Mouse (Mus musculus): ENCODE measurements around the gene Mctp1. TPM values are rescaled to one million over a fixed set of nuclear protein-coding genes. Genes with fewer than 3 reads are reported as not detected.

Gene Mctp1
- polyA plus RNA-seq, 1 experiment from 2014 or later: 5.3 TPM

DNA sequence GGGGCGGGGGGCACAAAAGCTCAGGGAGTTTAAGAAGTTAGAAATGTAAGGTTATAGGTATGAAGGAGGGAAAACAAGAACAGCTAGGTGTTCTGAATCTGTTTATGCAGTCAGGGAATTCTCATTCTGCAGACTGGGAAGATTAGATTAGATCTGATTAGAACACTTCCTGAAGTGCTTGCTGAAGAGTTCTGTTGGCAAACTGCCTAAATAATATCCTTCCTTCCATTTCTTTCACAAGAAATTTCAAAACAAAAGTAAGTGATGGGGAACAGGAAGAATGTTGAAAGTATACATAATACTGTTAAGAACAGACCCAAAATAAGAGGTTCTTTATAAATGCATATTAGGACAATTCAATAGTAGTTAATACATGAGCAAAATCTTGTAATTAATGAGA is 678.9 kb downstream of the Mctp1 start:
- Histone ChIP-seq H3K4me2 (ENCODE audit: low read depth, low read length, severe bottlenecking) (no peak overlapping the region), H3K27ac (ENCODE audit: low read depth, low read length) (no peak overlapping the region), H3K27me3 (ENCODE audit: control insufficient read depth, insufficient read depth, low read length) (no peaks in the 10 kb centered on the region), H3K9me3 (ENCODE audit: control insufficient read depth, low read length) (no peaks in the 10 kb centered on the region), H3K36me3 (ENCODE audit: control insufficient read depth, insufficient read depth, low read length) (no peaks in the 10 kb centered on the region), H3K4me3 (ENCODE audit: low read depth, low read length) (no peak overlapping the region), H3K9ac (ENCODE audit: low read length) (no peak overlapping the region), H3K4me1 (replicated peaks; ENCODE audit: control insufficient read depth, insufficient read depth, low read length) (no peaks in the 10 kb centered on the region)
- 87% methylated on average over 1 of the region's 1 CpGs for WGBS
- DNase-seq (ENCODE audit: low spot score): no peak
- ATAC-seq (replicated peaks; ENCODE audit: low FRiP score): no peak

DNA sequence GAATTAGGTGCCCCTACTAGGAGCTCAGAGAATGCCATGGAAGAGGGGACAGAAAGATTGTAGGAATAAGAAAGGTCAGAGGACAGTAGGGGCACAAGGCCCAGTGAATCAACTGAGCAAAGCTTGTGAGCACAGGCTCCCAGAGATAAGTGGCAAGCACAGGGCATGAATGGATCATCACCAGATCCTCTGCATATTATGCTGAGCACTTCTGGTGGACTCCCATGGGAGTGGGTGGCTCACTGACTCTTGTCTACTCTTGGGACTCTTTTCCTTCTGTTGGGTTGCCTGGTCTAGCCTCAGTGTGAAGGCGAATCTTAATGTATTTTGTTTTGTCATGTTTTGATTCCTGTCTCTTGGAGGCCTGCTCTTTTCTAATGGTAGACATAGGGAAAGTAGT is 684.5 kb downstream of the Mctp1 start:
- Histone ChIP-seq H3K4me1 (replicated peaks; ENCODE audit: control insufficient read depth, insufficient read depth, low read length) (no peaks in the 10 kb centered on the region), H3K27me3 (ENCODE audit: control insufficient read depth, insufficient read depth, low read length) (no peaks in the 10 kb centered on the region), H3K4me3 (ENCODE audit: low read depth, low read length) (no peak overlapping the region), H3K27ac (ENCODE audit: low read depth, low read length) (no peak overlapping the region), H3K9ac (ENCODE audit: low read length) (no peak overlapping the region), H3K36me3 (ENCODE audit: control insufficient read depth, insufficient read depth, low read length) (no peaks in the 10 kb centered on the region), H3K4me2 (ENCODE audit: low read depth, low read length, severe bottlenecking) (no peak overlapping the region), H3K9me3 (ENCODE audit: control insufficient read depth, low read length) (no peaks in the 10 kb centered on the region)
- 90% methylated on average over 1 of the region's 1 CpGs for WGBS
- ATAC-seq (replicated peaks; ENCODE audit: low FRiP score): no peak
- DNase-seq (ENCODE audit: low spot score): no peak

DNA sequence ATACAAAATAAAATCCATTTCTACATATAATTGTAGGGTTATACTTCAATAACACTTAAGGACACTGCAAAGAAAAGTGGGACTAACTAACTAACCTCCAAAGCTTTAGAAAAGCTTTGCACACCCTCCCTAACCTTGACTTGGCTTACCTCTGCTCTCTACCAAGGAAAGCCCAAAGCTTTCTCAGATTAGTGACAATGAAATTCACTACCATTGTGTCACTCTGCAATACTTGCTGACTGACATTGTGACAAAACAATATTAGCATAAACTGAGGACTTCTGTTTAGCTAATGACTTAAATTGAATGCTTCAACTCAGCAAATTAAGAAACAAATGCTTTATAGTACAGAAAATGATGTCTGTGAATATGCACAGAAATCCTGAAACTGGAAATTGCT is 687.7 kb downstream of the Mctp1 start:
- H3K4me3 ChIP-seq (ENCODE audit: low read depth, low read length): no peak overlapping the region
- no peaks in the 10 kb centered on the region for H3K4me1 ChIP-seq (replicated peaks; ENCODE audit: control insufficient read depth, insufficient read depth, low read length)
- no peak overlapping the region for H3K27ac ChIP-seq (ENCODE audit: low read depth, low read length)
- H3K4me2 ChIP-seq (ENCODE audit: low read depth, low read length, severe bottlenecking): no peak overlapping the region
- no peaks in the 10 kb centered on the region for H3K27me3 ChIP-seq (ENCODE audit: control insufficient read depth, insufficient read depth, low read length)
- no peaks in the 10 kb centered on the region; the same call in none of the 2 replicates for H3K36me3 ChIP-seq (ENCODE audit: control insufficient read depth, insufficient read depth, low read length)
- peaks cover 1% of the 10 kb centered on the region for H3K9me3 ChIP-seq (ENCODE audit: control insufficient read depth, low read length)
- H3K9ac ChIP-seq (ENCODE audit: low read length): no peak overlapping the region
- ATAC-seq (replicated peaks; ENCODE audit: low FRiP score) (no peak), DNase-seq (ENCODE audit: low spot score) (no peak)

Other genes starting within 250 kb of the Mctp1 start
- gene Fam81b, start 79.5 kb upstream of the Mctp1 start, polyA plus RNA-seq (2014; fragmentation: Nextera tagmentation; extraction: Ambion mirVana): not detected in 2 replicates

Measured in forebrain, embryonic 11.5 days (tissue).